13 mouse cellular contexts compared by ENCODE assay signal in the genomic region with DNA sequence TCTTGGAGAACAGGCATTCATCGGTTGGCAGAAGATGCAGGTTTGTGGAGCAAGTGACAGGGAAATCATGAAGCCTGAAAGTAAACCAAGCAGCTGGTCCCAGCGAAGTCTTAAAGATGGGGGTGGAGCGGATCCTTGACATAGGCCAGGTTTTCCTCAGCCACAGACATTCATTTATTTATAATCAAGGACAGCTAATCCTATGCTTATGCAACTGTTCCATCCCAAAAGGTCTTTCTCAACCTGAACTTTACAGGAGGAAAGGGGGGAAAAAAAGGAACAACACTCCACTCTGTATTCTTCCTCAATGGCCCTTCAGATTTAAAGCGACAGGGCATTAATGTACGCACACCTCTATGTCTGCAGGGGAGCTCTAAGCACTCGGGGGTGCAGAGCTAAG.
"Had no signal": no experiment of that assay in that cellular context is flagged by ENCODE, and none has a peak within 500 bp of the region (broad histone marks: within the 10 kb centered on the region; RNA-seq: fewer than 3 reads in every experiment).

No protein-coding gene starts in this region.

- H3K9me3 ChIP-seq: hindbrain, embryonic 15.5 days; limb, embryonic 13.5 days; midbrain, embryonic 10.5 days; neural tube, embryonic 12.5 days had no signal

- DNase-seq: kidney, adult 11 months; kidney, adult 9 months; kidney, postnatal 4 days; left cerebral cortex, postnatal 4 days; lung, embryonic 14.5 days; midbrain, embryonic 14.5 days; right cerebral cortex, postnatal 14 days; thymus, postnatal 4 days had no signal

- H3K9ac ChIP-seq: hindbrain, embryonic 15.5 days; limb, embryonic 13.5 days; liver, embryonic 14.5 days; lung, embryonic 14.5 days; neural tube, embryonic 12.5 days had no signal

- H3K27me3 ChIP-seq: hindbrain, embryonic 15.5 days; limb, embryonic 13.5 days; neural tube, embryonic 12.5 days had no signal

- H3K4me2 ChIP-seq: hindbrain, embryonic 15.5 days; limb, embryonic 13.5 days; lung, embryonic 14.5 days; neural tube, embryonic 12.5 days had no signal

- H3K4me3 ChIP-seq: hindbrain, embryonic 15.5 days; limb, embryonic 13.5 days; midbrain, embryonic 10.5 days; neural tube, embryonic 12.5 days had no signal

- H3K36me3 ChIP-seq: hindbrain, embryonic 15.5 days; limb, embryonic 13.5 days; midbrain, embryonic 10.5 days; neural tube, embryonic 12.5 days had no signal

- H3K27ac ChIP-seq: hindbrain, embryonic 15.5 days; limb, embryonic 13.5 days; liver, embryonic 14.5 days; midbrain, embryonic 10.5 days; neural tube, embryonic 12.5 days had no signal
